Mouse (Mus musculus) spleen, postnatal 36 days (tissue): ENCODE results near the gene Phf7.

ENCODE experiments used
- DNase-seq, 2 experiments: peaks; one replicate each; pipeline ENCODE4 v3.0.0; 2022; ENCODE audit warnings: low spot score in 2 of 2, mixed read lengths in 1 of 2

Gene Phf7

DNA sequence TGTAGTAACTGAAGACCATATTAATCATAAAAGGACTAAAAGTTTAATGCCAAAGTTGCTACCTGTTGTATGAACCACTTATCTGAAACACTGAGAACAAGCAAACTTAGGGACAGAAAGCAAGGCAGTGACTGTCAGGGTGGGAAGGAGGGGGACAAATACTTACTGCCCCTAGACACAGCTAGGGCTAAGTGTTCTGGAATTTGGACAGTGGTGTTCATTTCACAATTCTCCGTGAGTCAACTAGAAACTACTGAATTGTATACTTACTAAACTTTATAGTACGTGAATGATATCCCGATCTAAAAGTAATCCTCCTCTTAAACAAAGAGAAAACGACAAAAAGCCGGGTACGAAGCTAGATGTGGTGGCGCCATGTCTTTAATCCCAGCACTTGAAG lies 51.5 kb downstream of the Phf7 start:
- DNase-seq, result no peak

GRCm38 (mm10) chr14:31197547-31198516 lies 53.3 kb downstream of the Phf7 start:
- no peak for DNase-seq

GRCm38 (mm10) chr14:31195968-31196367 lies 55.1 kb downstream of the Phf7 start:
- no peak for DNase-seq

DNA sequence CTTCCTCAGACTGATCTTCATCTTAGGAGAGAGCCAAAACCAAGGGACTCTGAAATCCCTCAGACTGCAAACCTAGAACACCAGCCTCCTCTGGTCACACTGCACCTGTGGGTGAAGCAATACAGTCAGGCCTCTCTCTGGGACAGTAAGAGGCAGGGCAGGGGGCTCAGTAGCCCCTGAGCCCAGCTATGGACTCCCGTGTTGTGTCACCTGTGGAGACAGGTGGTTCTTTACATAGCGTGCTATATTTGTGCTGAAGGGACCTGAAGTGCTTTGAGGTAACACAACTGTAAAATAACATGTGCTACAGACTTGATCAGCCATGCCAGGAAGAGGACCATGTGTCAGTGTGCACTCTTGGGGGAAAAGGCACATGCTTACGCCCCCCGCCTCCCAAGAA lies 55.6 kb downstream of the Phf7 start:
- no peak for DNase-seq

DNA sequence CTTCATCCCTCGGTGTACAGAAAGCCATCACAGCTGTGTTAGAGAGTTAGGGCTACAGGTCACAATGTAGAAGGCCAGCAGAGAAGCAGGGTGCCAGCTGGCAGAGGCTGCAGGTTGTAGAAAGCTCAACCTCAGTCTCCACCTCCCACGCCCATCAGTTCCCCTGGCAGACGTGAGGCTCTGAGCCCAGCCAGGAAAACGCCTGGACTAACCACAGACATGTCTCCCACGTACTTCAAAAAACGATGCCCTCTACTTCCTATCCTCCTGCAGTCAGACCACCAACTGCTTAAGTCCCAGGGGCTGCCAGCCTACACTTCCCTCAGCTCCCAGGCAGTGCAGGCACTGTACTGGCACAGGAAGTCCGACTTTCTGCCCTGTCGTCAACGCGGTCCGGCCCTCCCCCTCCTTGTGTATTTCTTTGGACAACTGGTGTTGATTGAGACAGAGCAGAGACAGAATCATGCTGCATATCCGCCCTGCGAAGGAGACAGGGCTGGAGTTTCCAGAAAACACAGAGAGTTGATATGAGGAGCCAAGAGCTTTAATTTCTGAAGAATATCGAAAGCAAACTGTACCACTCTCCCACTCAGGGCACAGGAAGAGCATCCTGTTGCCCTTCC lies 56.1 kb downstream of the Phf7 start:
- DNase-seq, result peak in 1 of 2 experiments; percentile 23

- DNase-seq, result no peak
Measured at GRCm38 (mm10) chr14:31194441-31194840, 56.7 kb downstream of the Phf7 start.

- no peak for DNase-seq
Measured at GRCm38 (mm10) chr14:31193791-31194190, 57.3 kb downstream of the Phf7 start.

DNA sequence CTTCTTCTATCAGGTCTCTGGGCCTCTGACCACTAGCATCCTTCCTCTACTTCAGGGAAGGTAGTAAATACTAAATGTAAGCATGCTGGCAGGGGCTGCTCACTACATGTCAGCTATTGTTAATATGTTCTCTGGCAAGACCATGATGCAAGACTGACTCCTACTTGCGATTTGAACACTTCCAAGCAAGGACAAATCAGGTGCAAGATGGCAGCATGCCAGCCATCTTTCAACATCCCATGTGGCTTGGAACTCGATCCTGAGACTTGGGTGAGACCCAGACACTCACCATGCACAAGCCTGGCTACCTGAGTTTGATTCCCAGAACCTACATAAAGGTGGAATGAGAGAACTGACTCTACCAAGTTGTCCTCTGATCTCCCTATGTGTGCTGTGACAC lies 59.2 kb downstream of the Phf7 start:
- DNase-seq, result no peak

GRCm38 (mm10) chr14:31189348-31189747 lies 61.8 kb downstream of the Phf7 start:
- no peak for DNase-seq

DNA sequence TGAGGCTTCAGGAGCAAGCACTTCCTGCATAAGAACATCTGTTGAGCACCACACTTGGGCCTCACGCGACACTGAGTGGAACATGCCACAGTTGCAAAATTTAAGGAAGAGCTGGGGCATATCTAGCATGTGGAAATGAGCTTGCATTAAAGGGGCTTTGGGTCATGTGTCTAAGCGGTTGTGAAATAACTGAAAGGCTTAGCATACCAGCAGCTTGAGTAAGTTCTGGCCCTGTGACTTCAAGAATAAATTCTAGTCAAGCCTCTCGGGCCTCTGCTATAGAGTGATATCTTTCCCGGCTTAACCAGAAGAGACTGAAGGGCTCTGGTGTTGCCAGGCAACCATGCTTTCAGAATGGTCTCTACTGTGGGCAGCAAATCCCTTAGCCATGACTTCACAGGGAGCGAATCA lies 62.3 kb downstream of the Phf7 start:
- peak in 1 of 2 experiments; percentile 35 for DNase-seq
